Mouse (Mus musculus) thymus, adult 2 months (tissue): ENCODE measurements around the gene Actr5. TPM values are rescaled to one million over a fixed set of nuclear protein-coding genes. Genes with fewer than 3 reads are reported as not detected.

Experiments
- DNase-seq: peaks from one replicate; pipeline ENCODE4 v3.0.0; 2021
- H3K27ac ChIP-seq: fragments of 200-500 bp; 2 replicates; pipeline ENCODE4 v1.5.1; 2012; ENCODE audit warnings: low read length, control low read depth; ENCODE audit not compliant: control insufficient read depth, insufficient read depth
- H3K27me3 ChIP-seq: fragments of 200-500 bp; 2 replicates; pipeline ENCODE4 v1.6.1; 2012; ENCODE audit warnings: mild to moderate bottlenecking, low read length, moderate library complexity, mixed read lengths; ENCODE audit not compliant: control insufficient read depth, insufficient read depth
- H3K36me3 ChIP-seq: fragments of 200-500 bp; 2 replicates; pipeline ENCODE4 v1.6.1; 2012; ENCODE audit warnings: mild to moderate bottlenecking, low read length, moderate library complexity; ENCODE audit not compliant: control insufficient read depth, insufficient read depth
- H3K4me1 ChIP-seq: fragments of 200-500 bp; replicated peaks from 2 replicates; pipeline ENCODE4 v1.6.1; 2012; ENCODE audit warnings: low read length; ENCODE audit not compliant: control insufficient read depth, insufficient read depth
- H3K4me3 ChIP-seq: fragments of 200-500 bp; 2 replicates; pipeline ENCODE4 v1.5.1; 2012; ENCODE audit warnings: mild to moderate bottlenecking, low read length, control low read depth, moderate library complexity; ENCODE audit not compliant: control insufficient read depth, insufficient read depth
- CTCF ChIP-seq: fragments of 200-500 bp; IDR thresholded peaks from 2 replicates; pipeline ENCODE4 v1.5.1; 2012; ENCODE audit warnings: mild to moderate bottlenecking, control low read depth, low read length, moderate library complexity, borderline replicate concordance; ENCODE audit not compliant: control insufficient read depth, poor library complexity, insufficient read depth; ENCODE audit errors: extremely low read depth
- POLR2A ChIP-seq: fragments of 200-500 bp; IDR thresholded peaks from 2 replicates; pipeline ENCODE4 v1.6.1; 2012; ENCODE audit warnings: mild to moderate bottlenecking, low read length, control low read depth, moderate library complexity; ENCODE audit not compliant: control insufficient read depth, poor library complexity, insufficient read depth; ENCODE audit errors: extremely low read depth
- WGBS: fragments of 180-500 bp; shearing (Covaris S2); methylation state at CpG from one replicate; pipeline ENCODE4 v1.1.7; 2018; 5-methylcytosine and 5-hydroxymethylcytosine counted together
- polyA plus RNA-seq: library from polyadenylated mRNA; depleted of rRNA; stranded (reverse); fragments of >200 nt; gene quantifications from 2 replicates; pipeline ENCODE4 v1.2.3, GENCODE M21; 2012

The Actr5 gene
- polyA plus RNA-seq, 1 experiment: 24.8 TPM

DNA sequence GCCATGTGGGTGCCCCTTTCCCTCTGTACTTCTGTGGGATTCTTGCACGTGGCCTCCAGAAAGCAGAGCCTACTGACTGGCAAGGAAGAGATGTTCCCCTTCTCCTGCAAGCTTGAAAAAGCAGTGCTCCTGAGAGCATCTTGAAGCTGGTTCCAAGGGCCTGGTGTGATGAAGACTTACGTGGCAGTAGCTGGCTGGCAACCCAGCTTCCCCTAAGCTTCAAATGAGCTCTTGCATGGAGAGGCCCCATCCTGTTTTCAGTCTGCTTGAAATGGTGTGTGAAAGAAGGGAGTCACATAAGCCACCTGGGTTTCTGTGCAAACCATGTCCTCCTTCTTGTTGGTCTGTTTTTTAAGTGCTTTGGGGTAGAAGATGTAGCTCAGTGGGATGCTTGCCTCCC, 17.9 kb downstream of the Actr5 start:
- no peak overlapping the region for H3K27ac ChIP-seq
- TF ChIP-seq POLR2A (no peak), CTCF (no peak)
- DNase-seq: no peak
- H3K27me3 ChIP-seq: no peaks in the 10 kb centered on the region
- 94% methylated on average over 2 of the region's 2 CpGs for WGBS
- H3K4me1 ChIP-seq: no peaks in the 10 kb centered on the region
- peaks cover 19% of the 10 kb centered on the region for H3K36me3 ChIP-seq
- no peak overlapping the region for H3K4me3 ChIP-seq

DNA sequence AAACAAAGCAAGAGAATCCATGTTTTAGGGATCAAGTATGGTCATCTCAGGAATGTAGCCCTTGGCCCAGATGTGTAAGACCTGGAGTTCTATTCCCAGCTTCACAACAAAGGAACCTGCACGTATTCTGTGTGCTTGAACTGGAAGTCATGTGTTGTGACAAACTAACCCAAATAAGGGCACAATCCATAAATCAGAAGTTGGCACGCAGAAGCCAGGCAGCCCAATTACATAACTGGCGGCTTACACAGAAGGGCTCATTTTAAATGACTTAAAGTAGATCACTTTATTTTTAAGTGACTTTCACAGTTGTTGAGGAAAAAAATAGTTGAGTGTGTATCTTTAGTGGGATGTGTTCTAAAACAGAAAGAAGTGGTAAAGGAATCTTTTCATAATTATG, 19.1 kb downstream of the Actr5 start:
- peaks cover 15% of the 10 kb centered on the region for H3K36me3 ChIP-seq
- no peaks in the 10 kb centered on the region for H3K4me1 ChIP-seq
- H3K27ac ChIP-seq: no peak overlapping the region
- no peaks in the 10 kb centered on the region for H3K27me3 ChIP-seq
- TF ChIP-seq CTCF: no peak
- TF ChIP-seq POLR2A: no peak
- 90% methylated on average over 3 of the region's 3 CpGs for WGBS
- DNase-seq: no peak
- no peak overlapping the region for H3K4me3 ChIP-seq

DNA sequence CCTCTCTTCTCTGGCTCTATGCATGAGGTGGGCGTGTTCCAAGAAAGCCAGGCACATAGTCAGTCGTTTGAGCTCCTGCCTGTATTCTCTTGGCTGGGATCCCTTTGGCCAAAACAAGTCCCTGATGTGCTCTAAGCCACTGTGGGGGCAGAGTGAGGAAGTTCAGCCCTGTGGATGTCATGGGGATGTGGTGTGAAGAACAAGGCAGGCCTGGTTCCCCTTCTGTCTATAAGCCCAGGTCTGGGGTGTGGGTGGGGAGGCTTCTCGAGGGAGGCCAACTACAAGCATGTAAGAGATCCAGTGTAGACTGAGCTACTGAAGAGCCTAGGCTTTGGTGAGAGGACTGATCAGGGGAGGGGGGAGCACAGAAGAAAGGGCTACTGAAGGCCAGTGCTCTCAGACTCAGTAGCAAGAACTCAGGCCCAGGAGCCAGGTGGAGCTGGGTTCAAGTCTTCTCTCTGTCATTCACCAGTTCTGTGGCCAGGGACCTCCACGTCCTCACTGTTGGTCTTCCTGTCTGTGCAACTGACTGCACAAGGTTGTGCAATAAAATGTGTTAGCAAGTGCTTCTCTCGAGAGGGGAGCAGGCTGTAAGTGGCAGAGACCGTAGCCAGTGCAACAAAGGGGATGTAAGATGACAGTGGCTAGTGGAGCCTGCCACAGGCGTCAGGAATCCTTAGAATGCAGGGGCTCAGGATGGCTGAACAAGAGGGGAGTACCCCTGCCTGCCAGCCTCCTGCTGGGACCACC, 26.6 kb downstream of the Actr5 start:
- Histone ChIP-seq H3K27ac (no peak overlapping the region), H3K27me3 (no peaks in the 10 kb centered on the region), H3K36me3 (no peaks in the 10 kb centered on the region), H3K4me1 (0 out of 2 replicates have a peak, but pooled peaks cover 4% of the 10 kb centered on the region), H3K4me3 (no peak overlapping the region)
- no peak for TF ChIP-seq POLR2A
- TF ChIP-seq CTCF: no peak
- 64% methylated on average over 7 of the region's 7 CpGs for WGBS
- DNase-seq: no peak

DNA sequence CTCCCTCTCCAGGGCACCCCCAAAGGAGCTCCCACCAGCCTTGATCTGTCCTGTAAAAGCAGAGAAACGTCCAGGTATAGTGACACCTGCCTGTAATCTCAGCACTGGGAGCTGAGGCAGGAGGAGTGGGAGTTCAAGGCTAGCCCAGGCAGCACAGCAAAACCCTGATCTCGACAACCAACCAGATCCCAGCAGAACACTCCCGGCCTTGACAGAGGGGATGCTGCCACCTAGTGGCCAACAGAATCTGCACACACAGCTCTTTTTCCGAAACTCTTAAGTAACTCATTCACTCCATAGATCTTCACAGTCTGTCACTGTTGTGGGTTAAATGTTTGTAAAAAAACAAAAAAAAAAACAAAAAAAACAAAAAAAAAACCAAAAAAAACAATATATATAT, 28.3 kb downstream of the Actr5 start:
- no peak for TF ChIP-seq POLR2A
- TF ChIP-seq CTCF: peak; percentile 74; the same call in 1 of the 2 replicates
- no peak overlapping the region for H3K27ac ChIP-seq
- no peak overlapping the region for H3K4me3 ChIP-seq
- 14% methylated on average over 4 of the region's 4 CpGs for WGBS
- no peaks in the 10 kb centered on the region for H3K36me3 ChIP-seq
- peak; percentile 79 for DNase-seq
- H3K27me3 ChIP-seq: no peaks in the 10 kb centered on the region
- 0 out of 2 replicates have a peak, but pooled peaks cover 4% of the 10 kb centered on the region for H3K4me1 ChIP-seq

DNA sequence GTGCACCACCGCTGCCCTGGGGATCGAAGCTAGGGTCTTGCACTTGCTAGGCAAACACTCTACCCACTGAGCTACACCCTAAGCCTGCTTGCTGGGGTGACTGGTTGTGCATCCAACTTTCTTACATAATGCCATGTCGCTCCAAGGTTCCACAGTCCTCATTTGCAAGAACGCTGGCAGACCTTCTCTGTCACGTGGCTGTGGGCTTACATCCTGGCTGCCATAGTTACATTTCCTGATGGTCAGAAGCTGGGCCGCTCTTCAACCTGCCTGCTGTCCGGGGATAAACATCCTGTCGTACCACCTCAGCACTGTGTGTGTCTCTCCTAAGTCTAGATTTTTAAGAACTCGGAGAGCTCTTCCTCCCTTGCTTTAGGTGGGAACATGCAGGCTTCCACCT, 30.0 kb downstream of the Actr5 start:
- TF ChIP-seq POLR2A (no peak), CTCF (no peak)
- 62% methylated on average over 9 of the region's 9 CpGs for WGBS
- no peaks in the 10 kb centered on the region for H3K36me3 ChIP-seq
- no peaks in the 10 kb centered on the region for H3K27me3 ChIP-seq
- H3K4me3 ChIP-seq: no peak overlapping the region
- DNase-seq: no peak
- no peak overlapping the region for H3K27ac ChIP-seq
- H3K4me1 ChIP-seq: 0 out of 2 replicates have a peak, but pooled peaks cover 4% of the 10 kb centered on the region

DNA sequence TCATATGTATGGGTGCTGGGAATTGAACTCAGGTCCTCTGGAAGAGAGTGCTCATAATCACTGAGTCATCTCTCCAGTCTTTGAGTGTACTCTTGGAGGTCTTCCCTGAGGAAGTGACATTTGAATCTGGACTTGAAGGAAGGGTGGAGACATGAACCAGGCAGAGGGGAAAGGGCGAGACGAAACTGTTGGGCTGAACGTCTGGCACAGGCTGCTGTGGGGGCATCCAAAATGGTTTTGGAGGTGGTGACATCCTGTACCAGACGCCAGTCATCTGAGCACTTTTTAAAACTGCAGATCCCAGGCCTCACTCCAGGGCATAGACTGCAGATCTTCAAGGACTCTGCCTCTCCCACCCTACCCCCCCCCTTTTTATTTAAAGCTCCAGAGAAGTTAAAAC, 31.1 kb downstream of the Actr5 start:
- H3K4me1 ChIP-seq: 0 out of 2 replicates have a peak, but pooled peaks cover 4% of the 10 kb centered on the region

More for the DNA sequence above, 31.1 kb downstream of the Actr5 start:
- Histone ChIP-seq H3K36me3 (no peaks in the 10 kb centered on the region), H3K27me3 (no peaks in the 10 kb centered on the region), H3K4me3 (no peak overlapping the region), H3K27ac (no peak overlapping the region)
- TF ChIP-seq POLR2A (no peak), CTCF (no peak)
- WGBS: 94% methylated on average over 4 of the region's 4 CpGs
- no peak for DNase-seq
